Mouse (Mus musculus) forebrain, embryonic 12.5 days (tissue): ENCODE measurements around the gene Aldh8a1. TPM values are rescaled to one million over a fixed set of nuclear protein-coding genes. Genes with fewer than 3 reads are reported as not detected.

Source experiments
- ATAC-seq: fragments of 200-750 bp; cut with Nextera tagmentation; 2 replicates; pipeline ENCODE4 v1.8.0; 2017; ENCODE audit warnings: moderate TSS enrichment; ENCODE audit not compliant: low FRiP score
- H3K27ac ChIP-seq: fragments of 300-500 bp; sonication (generic); 2 replicates; pipeline ENCODE4 v1.5.1; 2016; ENCODE audit warnings: mild to moderate bottlenecking
- H3K27me3 ChIP-seq: fragments of 300-500 bp; sonication (generic); 2 replicates; pipeline ENCODE4 v1.6.1; 2016; ENCODE audit warnings: mild to moderate bottlenecking
- H3K36me3 ChIP-seq: fragments of 300-500 bp; sonication (generic); replicated peaks from 2 replicates; pipeline ENCODE4 v1.6.1; 2016; ENCODE audit warnings: mild to moderate bottlenecking
- H3K4me1 ChIP-seq: fragments of 300-500 bp; sonication (generic); 2 replicates; pipeline ENCODE4 v1.6.1; 2016
- H3K4me2 ChIP-seq: fragments of 300-500 bp; sonication (generic); 2 replicates; pipeline ENCODE4 v1.6.1; 2016; ENCODE audit warnings: mild to moderate bottlenecking, moderate library complexity
- H3K4me3 ChIP-seq: fragments of 300-500 bp; sonication (generic); replicated peaks from 2 replicates; pipeline ENCODE4 v1.5.1; 2016; ENCODE audit warnings: mild to moderate bottlenecking
- H3K9ac ChIP-seq: fragments of 300-500 bp; sonication (generic); 2 replicates; pipeline ENCODE4 v1.6.1; 2016; ENCODE audit warnings: mild to moderate bottlenecking
- H3K9me3 ChIP-seq: fragments of 300-500 bp; sonication (generic); 2 replicates; pipeline ENCODE4 v1.6.1; 2016
- WGBS: fragments of 180-500 bp; shearing (Covaris S2); methylation state at CpG from one replicate; pipeline ENCODE4 v1.1.7; 2016; 5-methylcytosine and 5-hydroxymethylcytosine counted together
- polyA plus RNA-seq: library from polyadenylated mRNA; unstranded; fragments of >200 nt; fragmentation: Nextera tagmentation; extraction: Ambion mirVana; gene quantifications from 2 replicates; pipeline ENCODE4 v1.2.1, GENCODE M21; 2016

Aldh8a1 gene
- polyA plus RNA-seq, 1 experiment from 2014 or later = not detected

DNA sequence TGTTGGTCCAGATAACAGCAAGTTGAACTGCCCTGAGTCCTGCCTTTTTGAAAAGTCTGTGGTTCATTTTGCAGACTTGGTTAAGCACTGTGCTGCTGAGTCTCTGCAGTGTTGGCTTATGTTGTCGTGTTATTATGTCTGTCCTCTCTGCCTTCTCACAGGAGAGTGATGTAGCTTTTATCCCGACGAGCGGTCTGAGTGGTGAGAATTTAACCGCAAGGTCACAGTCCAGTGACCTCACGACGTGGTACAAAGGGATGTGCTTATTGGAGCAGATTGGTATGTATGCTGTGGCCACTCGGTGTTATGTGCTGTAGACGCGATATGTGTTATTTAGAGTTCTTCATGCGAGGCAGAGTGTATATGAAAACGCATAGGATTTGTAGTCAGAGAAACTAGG is 25.3 kb upstream of the Aldh8a1 start:
- Histone ChIP-seq H3K4me3 (no peak overlapping the region), H3K27ac (no peak overlapping the region), H3K9ac (no peak overlapping the region), H3K27me3 (no peaks in the 10 kb centered on the region), H3K9me3 (no peaks in the 10 kb centered on the region), H3K4me2 (no peak overlapping the region), H3K36me3 (peaks cover 59% of the 10 kb centered on the region), H3K4me1 (no peaks in the 10 kb centered on the region)
- ATAC-seq = no peak
- 77% methylated on average over 12 of the region's 12 CpGs for WGBS

- Histone ChIP-seq H3K27ac (no peak overlapping the region), H3K4me2 (no peak overlapping the region), H3K27me3 (no peaks in the 10 kb centered on the region), H3K4me1 (no peaks in the 10 kb centered on the region), H3K36me3 (peaks cover 56% of the 10 kb centered on the region), H3K9me3 (no peaks in the 10 kb centered on the region), H3K4me3 (no peak overlapping the region), H3K9ac (no peak overlapping the region)
- no peak for ATAC-seq
- WGBS = 80% methylated on average over 5 of the region's 5 CpGs
Measured at GRCm38 (mm10) chr10:21353890-21354289, 23.2 kb upstream of the Aldh8a1 start.

GRCm38 (mm10) chr10:21354506-21354905 is 22.6 kb upstream of the Aldh8a1 start:
- Histone ChIP-seq H3K36me3 (peaks cover 58% of the 10 kb centered on the region), H3K4me2 (no peak overlapping the region), H3K9me3 (no peaks in the 10 kb centered on the region), H3K4me3 (no peak overlapping the region), H3K27me3 (no peaks in the 10 kb centered on the region), H3K27ac (no peak overlapping the region), H3K4me1 (no peaks in the 10 kb centered on the region), H3K9ac (no peak overlapping the region)
- no peak for ATAC-seq
- 93% methylated on average over 7 of the region's 7 CpGs for WGBS

- WGBS = 92% methylated on average over 8 of the region's 8 CpGs
- H3K36me3 ChIP-seq = peaks cover 45% of the 10 kb centered on the region
Measured at GRCm38 (mm10) chr10:21357986-21358385, 19.1 kb upstream of the Aldh8a1 start.

GRCm38 (mm10) chr10:21359086-21359485 is 18.0 kb upstream of the Aldh8a1 start:
- Histone ChIP-seq H3K4me3 (no peak overlapping the region), H3K9me3 (no peaks in the 10 kb centered on the region), H3K27ac (no peak overlapping the region), H3K9ac (no peak overlapping the region), H3K4me2 (no peak overlapping the region), H3K4me1 (no peaks in the 10 kb centered on the region), H3K36me3 (peaks cover 34% of the 10 kb centered on the region), H3K27me3 (no peaks in the 10 kb centered on the region)
- WGBS = 95% methylated on average over 4 of the region's 4 CpGs
- ATAC-seq = no peak

More at GRCm38 (mm10) chr10:21357986-21358385, 19.1 kb upstream of the Aldh8a1 start:
- no peak overlapping the region for H3K27ac ChIP-seq
- ATAC-seq = no peak
- H3K9me3 ChIP-seq = no peaks in the 10 kb centered on the region
- H3K27me3 ChIP-seq = no peaks in the 10 kb centered on the region
- H3K4me3 ChIP-seq = no peak overlapping the region
- H3K9ac ChIP-seq = no peak overlapping the region
- no peaks in the 10 kb centered on the region for H3K4me1 ChIP-seq
- no peak overlapping the region for H3K4me2 ChIP-seq

DNA sequence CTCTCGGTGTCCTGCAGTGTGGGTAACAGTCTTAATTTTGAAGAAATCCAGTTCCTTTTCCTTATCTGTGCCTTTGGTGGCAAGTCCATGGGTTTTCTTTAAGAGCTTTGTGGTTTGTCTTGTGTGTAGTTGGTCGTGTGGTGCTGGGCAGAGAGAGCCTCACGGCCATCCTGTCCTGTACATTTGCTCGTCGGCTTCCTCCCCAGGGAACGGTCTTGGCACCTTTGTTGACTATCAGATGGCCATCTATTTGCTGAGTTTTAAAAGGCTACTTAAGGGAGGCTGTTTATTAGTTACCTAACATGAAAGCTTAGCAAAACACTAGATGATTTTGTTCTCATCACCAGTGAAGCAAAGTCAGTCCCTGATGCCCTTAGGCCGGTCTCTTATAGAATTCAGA is 15.2 kb upstream of the Aldh8a1 start:
- WGBS = 90% methylated on average over 7 of the region's 7 CpGs
- peaks cover 35% of the 10 kb centered on the region for H3K36me3 ChIP-seq
- ATAC-seq = no peak

DNA sequence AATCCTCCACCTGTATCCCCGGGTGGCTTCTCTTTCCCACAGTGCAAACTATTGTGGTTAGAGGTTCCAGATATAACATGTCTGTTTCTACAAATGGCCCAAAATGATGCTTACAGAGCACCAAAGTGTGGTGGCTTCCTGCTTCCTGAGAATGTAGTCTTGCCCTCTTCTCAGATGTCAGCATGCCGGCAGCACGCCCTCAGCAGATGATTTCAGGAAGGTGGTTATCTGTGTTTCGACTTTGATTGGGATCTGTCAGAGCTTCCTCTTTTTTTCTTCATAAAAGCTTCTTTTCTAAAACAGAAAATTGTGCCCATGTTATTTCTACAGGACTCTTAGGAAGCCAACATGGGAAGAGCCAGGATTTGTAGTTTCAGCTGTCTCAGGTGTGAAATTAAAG is 13.8 kb upstream of the Aldh8a1 start:
- Histone ChIP-seq H3K4me3 (no peak overlapping the region), H3K9me3 (no peaks in the 10 kb centered on the region), H3K9ac (no peak overlapping the region), H3K27ac (no peak overlapping the region), H3K27me3 (no peaks in the 10 kb centered on the region), H3K36me3 (peaks cover 46% of the 10 kb centered on the region), H3K4me1 (no peaks in the 10 kb centered on the region), H3K4me2 (no peak overlapping the region)
- 90% methylated on average over 4 of the region's 4 CpGs for WGBS
- no peak for ATAC-seq

More for the DNA sequence above, 15.2 kb upstream of the Aldh8a1 start:
- H3K27ac ChIP-seq = no peak overlapping the region
- no peak overlapping the region for H3K4me2 ChIP-seq
- H3K9me3 ChIP-seq = no peaks in the 10 kb centered on the region
- H3K9ac ChIP-seq = no peak overlapping the region
- H3K4me1 ChIP-seq = no peaks in the 10 kb centered on the region
- H3K4me3 ChIP-seq = no peak overlapping the region
- H3K27me3 ChIP-seq = no peaks in the 10 kb centered on the region

- Histone ChIP-seq H3K4me3 (no peak overlapping the region), H3K27me3 (no peaks in the 10 kb centered on the region), H3K9ac (no peak overlapping the region), H3K4me2 (no peak overlapping the region), H3K9me3 (no peaks in the 10 kb centered on the region), H3K36me3 (peaks cover 55% of the 10 kb centered on the region), H3K4me1 (no peaks in the 10 kb centered on the region), H3K27ac (no peak overlapping the region)
- no peak for ATAC-seq
- WGBS = 94% methylated on average over 7 of the region's 7 CpGs
Measured at GRCm38 (mm10) chr10:21364946-21365345, 12.1 kb upstream of the Aldh8a1 start.

GRCm38 (mm10) chr10:21365897-21366296 is 11.2 kb upstream of the Aldh8a1 start:
- peaks cover 58% of the 10 kb centered on the region for H3K36me3 ChIP-seq
- H3K27ac ChIP-seq = no peak overlapping the region
- H3K4me3 ChIP-seq = no peak overlapping the region
- H3K9ac ChIP-seq = no peak overlapping the region
- H3K4me2 ChIP-seq = no peak overlapping the region
- no peaks in the 10 kb centered on the region for H3K4me1 ChIP-seq
- no peaks in the 10 kb centered on the region for H3K9me3 ChIP-seq
- no peaks in the 10 kb centered on the region for H3K27me3 ChIP-seq
- ATAC-seq = no peak
- WGBS = 90% methylated on average over 4 of the region's 4 CpGs

DNA sequence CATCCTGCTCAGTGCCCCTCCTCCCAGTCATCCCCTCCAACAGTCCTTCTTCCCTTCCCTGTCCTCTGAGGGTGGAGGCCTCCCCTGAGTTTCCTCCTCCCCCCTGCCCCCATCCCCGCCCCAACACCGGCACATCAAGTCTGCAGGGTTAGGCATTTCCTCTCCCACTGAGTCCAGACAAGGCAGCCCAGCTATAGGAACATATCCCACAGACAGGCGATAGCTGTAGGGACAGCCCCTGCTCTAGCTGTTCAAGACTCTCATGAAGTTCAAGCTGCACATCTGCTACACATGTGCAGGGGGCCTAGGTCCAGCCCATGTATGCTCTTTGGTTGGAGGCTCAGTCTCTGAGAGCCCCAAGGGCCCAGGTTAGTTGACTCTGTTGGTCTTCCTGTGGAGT is 10.6 kb upstream of the Aldh8a1 start:
- WGBS = 69% methylated on average over 3 of the region's 3 CpGs
- Histone ChIP-seq H3K4me1 (no peaks in the 10 kb centered on the region), H3K9ac (no peak overlapping the region), H3K36me3 (peaks cover 54% of the 10 kb centered on the region), H3K27ac (no peak overlapping the region), H3K9me3 (no peaks in the 10 kb centered on the region), H3K27me3 (no peaks in the 10 kb centered on the region), H3K4me2 (no peak overlapping the region), H3K4me3 (no peak overlapping the region)
- ATAC-seq = no peak

DNA sequence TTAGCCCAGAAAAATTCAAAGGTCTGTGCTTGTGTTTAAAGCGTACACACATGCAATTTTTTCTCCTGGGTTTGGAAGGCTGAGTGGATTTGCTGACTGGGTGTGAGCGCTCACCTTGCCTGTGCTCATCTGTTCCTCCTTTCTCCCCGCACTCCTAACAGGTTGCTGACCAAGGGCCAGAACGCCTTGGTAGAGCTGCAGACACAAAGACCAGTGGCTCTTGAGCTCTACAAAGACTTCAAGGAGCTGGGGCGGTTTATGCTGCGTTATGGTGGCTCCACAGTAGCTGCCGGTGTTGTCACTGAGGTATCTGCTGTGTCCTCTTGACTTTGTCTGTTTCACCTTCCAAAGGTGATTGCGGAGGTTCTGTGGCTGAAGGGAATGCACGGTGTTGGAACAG is 9.6 kb upstream of the Aldh8a1 start:
- no peak overlapping the region for H3K4me3 ChIP-seq
- 92% methylated on average over 9 of the region's 9 CpGs for WGBS
- no peak for ATAC-seq
- no peak overlapping the region for H3K4me2 ChIP-seq
- peaks cover 46% of the 10 kb centered on the region for H3K36me3 ChIP-seq
- H3K9me3 ChIP-seq = no peaks in the 10 kb centered on the region
- no peaks in the 10 kb centered on the region for H3K27me3 ChIP-seq
- H3K27ac ChIP-seq = no peak overlapping the region
- H3K4me1 ChIP-seq = no peaks in the 10 kb centered on the region
- H3K9ac ChIP-seq = no peak overlapping the region

GRCm38 (mm10) chr10:21369586-21369985 is 7.5 kb upstream of the Aldh8a1 start:
- no peak overlapping the region for H3K27ac ChIP-seq
- H3K36me3 ChIP-seq = peaks cover 42% of the 10 kb centered on the region
- no peaks in the 10 kb centered on the region for H3K4me1 ChIP-seq
- WGBS = 49% methylated on average over 2 of the region's 2 CpGs
- no peaks in the 10 kb centered on the region for H3K9me3 ChIP-seq
- no peak for ATAC-seq
- H3K4me3 ChIP-seq = no peak overlapping the region
- no peak overlapping the region for H3K4me2 ChIP-seq
- H3K9ac ChIP-seq = no peak overlapping the region
- no peaks in the 10 kb centered on the region for H3K27me3 ChIP-seq

GRCm38 (mm10) chr10:21372271-21372670 is 4.8 kb upstream of the Aldh8a1 start:
- no peak for ATAC-seq
- H3K36me3 ChIP-seq = peaks cover 28% of the 10 kb centered on the region
- 91% methylated on average over 6 of the region's 6 CpGs for WGBS
- no peaks in the 10 kb centered on the region for H3K27me3 ChIP-seq
- no peaks in the 10 kb centered on the region for H3K9me3 ChIP-seq
- no peaks in the 10 kb centered on the region for H3K4me1 ChIP-seq
- no peak overlapping the region for H3K9ac ChIP-seq
- H3K4me3 ChIP-seq = no peak overlapping the region
- no peak overlapping the region for H3K27ac ChIP-seq
- H3K4me2 ChIP-seq = no peak overlapping the region
